Mouse (Mus musculus) limb, embryonic 15.5 days (tissue): Measurements from ENCODE around the gene Kif4. TPM values are rescaled to one million over a fixed set of nuclear protein-coding genes. Genes with fewer than 3 reads are reported as not detected.

Source experiments
- polyA plus RNA-seq: library from polyadenylated mRNA; unstranded; fragments of >200 nt; fragmentation: Nextera tagmentation; extraction: Ambion mirVana; gene quantifications from 2 replicates; pipeline ENCODE4 v1.2.1, GENCODE M21; 2015

Gene Kif4
- polyA plus RNA-seq, 1 experiment from 2014 or later: 22.0 TPM

Other genes starting within 250 kb of the Kif4 start
- gene Otud6a, start 196.7 kb upstream of the Kif4 start, polyA plus RNA-seq: not detected in 2 replicates
- 1.2 and 1.3 TPM in 2 replicates for gene Awat2, start 183.0 kb upstream of the Kif4 start, polyA plus RNA-seq
- 34.1 and 35.4 TPM in 2 replicates for gene Igbp1, start 131.4 kb upstream of the Kif4 start, polyA plus RNA-seq
- gene Dgat2l6, start 100.9 kb upstream of the Kif4 start, polyA plus RNA-seq: 0.04 TPM in 1 of 2 replicates, not detected in the other
- not detected in 2 replicates for gene Awat1, start 53.5 kb upstream of the Kif4 start, polyA plus RNA-seq
- 2.9 and 3.4 TPM in 2 replicates for gene P2ry4, start 30.9 kb upstream of the Kif4 start, polyA plus RNA-seq
- not detected in 2 replicates for gene Arr3, start 20.2 kb upstream of the Kif4 start, polyA plus RNA-seq
- 109 and 120 TPM in 2 replicates for gene Pdzd11, start 831 bp downstream of the Kif4 start, polyA plus RNA-seq
- 11.4 and 12.1 TPM in 2 replicates for gene Gdpd2, start 104.1 kb downstream of the Kif4 start, polyA plus RNA-seq
- gene Dlg3, start 142.0 kb downstream of the Kif4 start, polyA plus RNA-seq: 2.4 and 3.5 TPM in 2 replicates